Mouse (Mus musculus): ENCODE measurements around the gene Setd1a. TPM values are rescaled to one million over a fixed set of nuclear protein-coding genes. Genes with fewer than 3 reads are reported as not detected.

The Setd1a gene
- polyA plus RNA-seq, 1 experiment = 23.2 TPM

DNA sequence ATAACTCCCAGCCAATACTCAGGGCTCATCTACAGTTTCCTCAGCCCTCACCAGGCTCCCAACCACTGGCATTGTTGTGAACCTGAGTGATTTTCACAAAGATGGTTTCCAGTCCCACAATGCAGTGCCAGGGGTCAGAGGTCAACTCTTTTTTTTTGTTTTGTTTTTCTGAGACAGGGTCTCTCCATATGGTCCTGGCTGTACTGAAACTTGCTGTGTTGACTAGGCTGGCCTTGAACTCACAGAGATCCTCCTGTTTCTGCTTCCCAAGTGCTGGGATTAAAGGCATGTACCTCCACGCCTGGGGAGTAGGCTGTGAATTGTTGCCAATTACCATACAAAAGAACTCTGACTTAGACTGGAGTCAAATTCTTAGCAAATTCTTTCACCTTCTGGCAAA is 33.4 kb downstream of the Setd1a start:
- no peak for DNase-seq (ENCODE audit: low read depth)
- TF ChIP-seq POLR2A (IDR thresholded peaks at IDR 0.05; ENCODE audit: borderline replicate concordance, extremely low read depth, insufficient read depth, insufficient read length, poor library complexity, severe bottlenecking) (no peak), CTCF (IDR thresholded peaks at IDR 0.05; ENCODE audit: borderline replicate concordance, extremely low read depth, insufficient read depth, insufficient read length) (no peak)

DNA sequence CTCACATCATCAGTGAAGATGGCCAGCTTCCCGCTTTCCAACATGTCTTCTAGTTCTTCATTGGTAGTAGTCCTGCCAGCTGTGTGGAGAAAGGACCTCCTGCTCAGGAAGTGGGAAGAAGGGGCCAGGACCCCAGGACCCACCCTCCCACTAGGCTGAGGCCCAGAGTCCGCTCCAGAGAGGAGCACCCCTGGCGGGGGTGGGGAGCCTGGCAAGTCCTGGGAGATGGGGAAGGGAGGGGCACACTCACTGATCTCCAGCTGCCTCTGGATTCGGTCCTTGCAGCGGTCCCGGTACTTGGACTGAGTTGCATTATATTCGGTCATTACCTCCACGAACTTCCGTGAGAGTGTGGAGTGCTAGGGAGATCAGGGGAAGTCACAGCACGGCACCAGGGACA is 34.2 kb downstream of the Setd1a start:
- TF ChIP-seq POLR2A (IDR thresholded peaks at IDR 0.05; ENCODE audit: borderline replicate concordance, extremely low read depth, insufficient read depth, insufficient read length, poor library complexity, severe bottlenecking) (no peak), CTCF (IDR thresholded peaks at IDR 0.05; ENCODE audit: borderline replicate concordance, extremely low read depth, insufficient read depth, insufficient read length) (no peak)
- DNase-seq (ENCODE audit: low read depth) = no peak

DNA sequence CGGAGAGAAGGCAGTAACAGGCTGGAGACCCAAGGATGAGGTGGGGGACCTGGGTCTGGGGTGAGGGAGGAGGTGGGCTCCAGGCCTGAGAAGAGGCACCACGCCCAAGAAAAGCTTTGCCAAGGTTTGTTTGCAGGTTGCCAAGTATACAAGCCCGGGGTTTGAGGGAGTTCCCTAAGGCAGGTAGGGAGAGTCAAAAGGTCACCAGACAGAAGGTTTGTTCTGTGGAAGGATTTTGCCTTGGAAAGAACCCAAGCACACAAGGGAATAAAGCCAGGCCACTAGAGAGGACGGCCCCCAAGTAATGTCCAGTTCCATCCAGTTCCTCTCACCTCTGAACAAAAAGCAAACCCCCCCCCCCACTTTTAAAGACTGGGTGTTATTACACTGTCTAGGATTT is 34.8 kb downstream of the Setd1a start:
- no peak for DNase-seq (ENCODE audit: low read depth)
- TF ChIP-seq CTCF (IDR thresholded peaks at IDR 0.05; ENCODE audit: borderline replicate concordance, extremely low read depth, insufficient read depth, insufficient read length) (no peak), POLR2A (IDR thresholded peaks at IDR 0.05; ENCODE audit: borderline replicate concordance, extremely low read depth, insufficient read depth, insufficient read length, poor library complexity, severe bottlenecking) (no peak)

DNA sequence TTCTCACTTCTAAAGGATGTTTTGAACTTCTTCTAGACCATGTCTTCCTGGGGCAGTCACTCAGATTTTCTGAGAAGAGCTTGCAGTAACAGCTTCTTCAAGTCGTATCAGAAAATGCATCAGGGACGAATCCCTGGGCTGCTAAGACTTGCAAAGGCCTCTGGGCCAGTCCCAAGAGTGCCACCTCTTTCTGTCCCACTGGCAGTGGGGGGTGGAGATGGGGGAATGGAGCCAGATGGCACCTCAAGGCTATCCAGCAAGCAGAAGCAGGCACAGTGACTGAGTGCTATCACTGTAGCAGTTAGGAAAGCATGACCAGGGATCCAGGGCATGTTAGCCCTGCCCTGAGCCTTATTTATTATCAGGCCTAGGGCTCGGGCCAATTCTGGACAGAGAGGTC is 35.8 kb downstream of the Setd1a start:
- no peak for TF ChIP-seq CTCF (IDR thresholded peaks at IDR 0.05; ENCODE audit: borderline replicate concordance, extremely low read depth, insufficient read depth, insufficient read length)
- DNase-seq (ENCODE audit: low read depth) = no peak

DNA sequence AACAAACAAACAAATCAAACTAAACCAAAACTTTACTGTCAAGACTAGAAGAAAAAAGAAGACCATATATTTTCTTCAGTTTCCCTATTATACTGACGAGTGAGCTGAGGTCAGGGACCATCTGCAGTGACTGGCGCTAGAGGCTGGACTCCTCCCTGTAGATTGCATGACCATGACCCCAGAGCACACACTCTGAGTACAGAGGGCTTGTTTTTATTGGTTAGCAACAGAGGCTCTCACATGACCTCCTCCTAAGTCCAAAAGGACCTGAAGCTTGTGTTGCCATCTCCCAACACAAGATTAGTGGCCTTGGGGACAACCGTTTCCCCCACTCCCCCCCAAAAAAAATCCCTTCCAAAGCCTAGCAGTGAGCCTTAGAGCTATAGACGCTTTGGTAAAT is 37.4 kb downstream of the Setd1a start:
- no peak for DNase-seq (ENCODE audit: low read depth)
- TF ChIP-seq CTCF (IDR thresholded peaks at IDR 0.05; ENCODE audit: borderline replicate concordance, extremely low read depth, insufficient read depth, insufficient read length) = no peak
- TF ChIP-seq POLR2A (IDR thresholded peaks at IDR 0.05; ENCODE audit: borderline replicate concordance, extremely low read depth, insufficient read depth, insufficient read length, poor library complexity, severe bottlenecking) = no peak

DNA sequence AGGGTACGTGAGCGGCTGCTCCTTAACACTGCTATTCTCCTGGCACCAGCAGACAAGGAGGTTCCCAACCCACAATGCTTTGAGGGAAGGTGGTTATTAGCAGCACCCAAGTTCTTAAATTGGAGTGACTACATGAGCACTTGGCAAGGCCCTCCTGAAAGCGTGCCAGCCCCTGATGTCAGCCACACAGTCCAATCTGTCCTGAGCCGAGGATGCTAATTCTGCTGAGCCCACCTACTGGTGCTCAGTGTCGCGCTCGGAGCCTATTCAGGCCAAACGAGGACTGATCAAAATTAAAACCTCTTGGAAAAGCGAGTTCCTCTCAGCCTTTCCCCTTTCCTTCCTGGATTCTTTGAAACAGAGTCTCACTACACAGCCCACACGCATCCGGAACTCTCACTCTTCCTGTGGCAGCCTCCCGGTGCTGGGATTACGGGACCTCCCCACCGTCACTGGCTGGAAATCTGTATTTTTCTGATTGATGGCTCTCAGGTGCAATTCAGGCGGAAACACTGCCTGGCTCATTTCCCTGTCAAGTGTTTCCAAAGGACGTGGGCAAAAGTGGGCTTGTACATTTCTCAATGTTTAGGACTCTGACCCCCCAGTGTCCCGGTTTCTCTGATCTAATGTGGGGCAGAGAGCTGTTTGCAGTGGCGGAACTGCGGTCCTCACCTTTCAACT is 37.9 kb downstream of the Setd1a start:
- TF ChIP-seq POLR2A (IDR thresholded peaks at IDR 0.05; ENCODE audit: borderline replicate concordance, extremely low read depth, insufficient read depth, insufficient read length, poor library complexity, severe bottlenecking) (no peak), CTCF (IDR thresholded peaks at IDR 0.05; ENCODE audit: borderline replicate concordance, extremely low read depth, insufficient read depth, insufficient read length) (no peak)
- DNase-seq (ENCODE audit: low read depth) = peak; percentile 93

DNA sequence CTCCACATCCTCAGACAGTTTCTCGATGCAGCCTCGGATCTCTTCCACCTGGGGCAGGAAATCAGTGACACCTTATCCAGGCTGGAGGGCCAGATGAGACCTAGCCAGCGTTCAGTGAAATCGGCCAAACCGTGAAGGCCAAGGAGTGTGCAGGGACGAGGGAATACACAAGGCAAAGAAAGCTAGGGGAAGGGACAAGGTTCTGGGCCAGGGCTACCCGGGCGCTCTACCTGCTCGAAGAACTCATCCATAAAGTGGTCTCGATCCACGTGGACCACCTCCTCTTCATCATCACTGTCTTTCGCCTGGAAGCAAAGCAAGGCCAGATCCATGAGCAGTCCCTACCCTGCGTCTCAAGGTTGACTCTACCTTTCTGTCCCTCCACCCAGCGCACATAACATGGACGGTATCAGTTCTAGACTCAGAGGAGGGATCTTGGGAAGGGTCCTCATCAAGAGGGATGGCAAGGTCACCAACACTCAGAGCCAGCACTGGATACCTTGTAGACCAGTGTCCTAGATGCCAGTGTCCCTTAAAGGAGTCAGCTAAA is 38.7 kb downstream of the Setd1a start:
- TF ChIP-seq POLR2A (IDR thresholded peaks at IDR 0.05; ENCODE audit: borderline replicate concordance, extremely low read depth, insufficient read depth, insufficient read length, poor library complexity, severe bottlenecking) (no peak), CTCF (IDR thresholded peaks at IDR 0.05; ENCODE audit: borderline replicate concordance, extremely low read depth, insufficient read depth, insufficient read length) (no peak)
- DNase-seq (ENCODE audit: low read depth) = no peak

DNA sequence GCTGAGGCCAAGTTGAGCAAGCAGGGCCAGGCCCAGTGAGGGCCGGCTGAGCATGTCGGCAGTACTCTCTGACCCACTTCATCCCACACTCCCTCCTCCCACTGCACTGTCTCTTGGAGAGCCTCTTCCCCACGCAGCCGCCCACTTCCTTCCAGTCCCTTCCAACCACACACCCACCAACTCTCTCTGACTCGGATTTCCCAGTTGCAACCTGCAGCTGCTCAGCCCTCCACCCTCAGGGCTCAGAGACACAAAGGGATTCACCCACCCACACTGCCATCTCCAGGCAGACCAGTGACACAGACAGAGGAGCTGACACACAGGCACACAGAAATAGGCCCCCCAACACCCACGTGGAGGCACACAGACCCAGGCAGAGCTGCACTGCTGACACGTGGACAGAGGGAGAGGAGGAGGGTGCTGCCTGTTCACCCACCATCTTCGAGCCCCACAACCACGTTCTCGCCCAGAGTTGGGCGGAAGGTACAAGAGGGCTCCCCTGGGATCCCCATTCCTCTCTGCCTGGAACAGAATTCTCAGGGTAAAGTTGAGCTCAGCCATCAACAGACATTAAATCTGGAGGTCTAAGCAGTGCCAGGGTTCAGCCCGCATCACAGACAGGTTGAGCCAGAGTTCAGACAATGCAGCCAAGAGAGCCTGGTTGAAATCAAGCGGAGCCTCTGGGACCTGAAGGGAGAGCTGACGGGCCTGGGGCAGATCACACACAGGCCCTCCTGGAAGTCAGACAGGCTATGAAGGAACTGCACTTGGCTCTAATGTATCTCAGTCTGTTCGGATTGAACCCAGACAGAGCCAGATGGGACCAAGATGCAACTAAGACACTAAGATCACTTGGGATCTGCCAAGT is 39.7 kb downstream of the Setd1a start:
- DNase-seq (ENCODE audit: low read depth) = no peak
- no peak for TF ChIP-seq POLR2A (IDR thresholded peaks at IDR 0.05; ENCODE audit: borderline replicate concordance, extremely low read depth, insufficient read depth, insufficient read length, poor library complexity, severe bottlenecking)
- TF ChIP-seq CTCF (IDR thresholded peaks at IDR 0.05; ENCODE audit: borderline replicate concordance, extremely low read depth, insufficient read depth, insufficient read length) = no peak

DNA sequence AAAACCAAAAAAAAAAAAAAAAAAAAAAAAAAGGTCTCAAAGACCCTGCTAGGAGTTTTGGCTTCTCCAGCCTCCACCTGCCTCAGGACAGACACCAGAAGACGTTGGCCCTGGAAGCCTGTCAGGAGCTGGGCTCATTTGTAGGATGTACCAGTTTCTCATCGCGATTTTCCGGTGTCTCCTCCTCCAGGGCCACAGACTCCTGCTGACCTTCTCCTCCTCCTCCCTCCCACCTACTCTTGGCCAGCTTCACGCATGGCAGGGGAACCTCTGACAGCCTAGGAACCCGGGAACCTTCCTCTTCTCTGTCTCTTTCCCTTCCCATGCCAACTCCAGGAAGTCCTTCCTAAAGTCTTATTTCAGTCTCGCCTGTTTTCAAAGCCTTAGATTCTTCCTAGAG is 40.6 kb downstream of the Setd1a start:
- no peak for DNase-seq (ENCODE audit: low read depth)
- TF ChIP-seq CTCF (IDR thresholded peaks at IDR 0.05; ENCODE audit: borderline replicate concordance, extremely low read depth, insufficient read depth, insufficient read length) (no peak), POLR2A (IDR thresholded peaks at IDR 0.05; ENCODE audit: borderline replicate concordance, extremely low read depth, insufficient read depth, insufficient read length, poor library complexity, severe bottlenecking) (no peak)

DNA sequence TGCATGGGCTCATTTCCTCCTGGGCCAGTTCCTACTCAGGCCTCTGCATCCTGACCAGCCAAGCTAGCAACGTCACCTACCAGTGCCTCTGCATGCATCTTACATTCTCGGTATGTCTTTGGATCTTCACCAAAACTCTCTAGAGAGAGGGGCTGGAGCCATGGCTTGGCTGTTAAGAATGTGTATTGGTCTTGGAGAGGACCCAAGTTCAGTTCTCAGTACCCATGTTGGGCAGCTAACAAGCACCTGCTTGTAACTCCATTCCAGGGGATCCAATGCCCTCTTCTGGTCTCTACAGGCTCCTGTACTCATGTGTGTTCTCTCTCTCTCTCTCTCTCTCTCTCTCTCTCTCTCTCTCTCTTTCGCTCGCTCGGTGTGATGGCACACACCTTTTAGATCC is 41.3 kb downstream of the Setd1a start:
- TF ChIP-seq CTCF (IDR thresholded peaks at IDR 0.05; ENCODE audit: borderline replicate concordance, extremely low read depth, insufficient read depth, insufficient read length) = no peak
- TF ChIP-seq POLR2A (IDR thresholded peaks at IDR 0.05; ENCODE audit: borderline replicate concordance, extremely low read depth, insufficient read depth, insufficient read length, poor library complexity, severe bottlenecking) = no peak
- no peak for DNase-seq (ENCODE audit: low read depth)

DNA sequence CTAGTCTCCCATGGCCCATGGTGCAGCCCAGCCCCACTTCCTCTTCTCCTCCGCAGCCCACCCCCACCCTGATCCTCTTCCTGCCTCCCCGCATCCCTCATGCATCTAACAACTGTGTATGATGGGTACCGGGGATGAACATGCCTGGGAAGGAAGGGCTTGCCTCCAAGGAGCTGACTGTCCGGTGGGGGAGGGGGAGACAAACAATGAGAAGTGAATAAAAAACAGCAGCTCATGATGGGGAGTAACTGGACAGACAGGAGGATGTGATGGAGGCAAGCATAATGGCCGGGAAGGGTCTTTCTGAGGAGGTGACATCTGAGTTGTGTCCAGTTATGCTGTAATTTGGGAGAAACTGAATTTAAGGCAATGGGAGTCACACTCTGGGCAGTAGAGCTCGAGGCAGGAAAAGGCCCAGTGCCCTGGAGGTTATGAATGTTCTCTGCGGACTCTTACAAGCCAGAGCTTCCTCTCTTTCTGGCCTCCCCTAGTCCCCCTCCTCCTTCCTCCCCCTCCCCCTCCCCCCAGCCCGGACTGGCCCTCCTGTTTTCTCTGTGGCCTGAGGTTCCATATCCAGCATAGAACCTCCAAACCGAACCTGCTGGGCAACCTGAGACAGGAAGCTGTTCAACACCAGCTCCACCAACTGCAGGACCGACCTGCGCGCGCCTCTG is 44.5 kb downstream of the Setd1a start:
- TF ChIP-seq POLR2A (IDR thresholded peaks at IDR 0.05; ENCODE audit: borderline replicate concordance, extremely low read depth, insufficient read depth, insufficient read length, poor library complexity, severe bottlenecking) = no peak
- no peak for TF ChIP-seq CTCF (IDR thresholded peaks at IDR 0.05; ENCODE audit: borderline replicate concordance, extremely low read depth, insufficient read depth, insufficient read length)
- DNase-seq (ENCODE audit: low read depth) = no peak

Data from brain, embryonic 14.5 days (tissue).